In genomic region chrX:45340661-45341060, GRCm38 (mm10) we compare ENCODE assay signal across 10 mouse cellular contexts.
DNase-seq lines count a peak whose midpoint lies in the region; ATAC-seq and TF ChIP-seq lines count a peak whose summit lies in the region.
"Had no signal": no experiment of that assay in that cellular context is flagged by ENCODE, and none has a peak within 500 bp of the region (broad histone marks: within the 10 kb centered on the region; RNA-seq: fewer than 3 reads in every experiment).

No protein-coding gene starts in this region.

- no peak for TF ChIP-seq POLR2A in MEL (IDR thresholded peaks at IDR 0.05; ENCODE audit: control insufficient read depth in 1 of 2, insufficient read depth in 1 of 2, low read depth in 1 of 2, low read length in 2 of 2, poor library complexity in 1 of 2)
- TF ChIP-seq POLR2A in limb, embryonic 14.5 days (IDR thresholded peaks at IDR 0.05; ENCODE audit: borderline replicate concordance, extremely low read depth, insufficient read depth, insufficient read length): no peak

- TF ChIP-seq CTCF in left cerebral cortex, adult 2 months (IDR thresholded peaks at IDR 0.05): peak; percentile 30
- peak in 2 of 3 experiments; percentile 10 to 11; a peak in 1 of 6 replicates for TF ChIP-seq CTCF in MEL (IDR thresholded peaks at IDR 0.05 in 2 of 3, conservative IDR thresholded peaks at IDR 0.05 in 1 of 3; ENCODE audit: control insufficient read depth in 1 of 3, insufficient read depth in 1 of 3, low read depth in 2 of 3, low read length in 3 of 3, poor library complexity in 1 of 3, severe bottlenecking in 1 of 3)

- TF ChIP-seq EP300 in MEL (IDR thresholded peaks at IDR 0.05; ENCODE audit: low read depth in 1 of 2, low read length in 2 of 2): no peak

- H3K9ac ChIP-seq in MEL (ENCODE audit: control insufficient read depth, low read depth, low read length, poor library complexity, severe bottlenecking): no peak overlapping the region
- no peak overlapping the region for H3K9ac ChIP-seq in limb, embryonic 14.5 days (ENCODE audit: low read depth, low read length, severe bottlenecking)
- H3K9ac ChIP-seq: heart, embryonic 13.5 days; limb, embryonic 13.5 days had no signal

- DNase-seq in cerebellum, adult 9-10 months: peak; percentile 5
- DNase-seq in left cerebral cortex, adult 2 months (ENCODE audit: extremely low spot score in 1 of 2, low spot score in 2 of 2): no peak
- DNase-seq in left cerebral cortex, postnatal 14 days (ENCODE audit: low spot score in 2 of 2): no peak
- DNase-seq in MEL (ENCODE audit: low read depth, low spot score): peak; percentile 5
- peak; percentile 5 for DNase-seq in limb, embryonic 14.5 days (ENCODE audit: low spot score)
- DNase-seq in natural killer cell, adult 2 months (ENCODE audit: low spot score in 2 of 2): no peak
- no peak for DNase-seq in thymus, postnatal 0 days (ENCODE audit: low spot score)

- H3K27ac ChIP-seq in left cerebral cortex, adult 2 months: no peak overlapping the region
- H3K27ac ChIP-seq in MEL (ENCODE audit: control insufficient read depth, low read depth, low read length): no peak overlapping the region
- H3K27ac ChIP-seq in limb, embryonic 14.5 days (replicated peaks; ENCODE audit: low read depth, low read length): no peak overlapping the region
- H3K27ac ChIP-seq: heart, embryonic 13.5 days; limb, embryonic 13.5 days had no signal

- ATAC-seq in cerebellum, adult (ENCODE audit: insufficient number of reproducible peaks, low FRiP score, low TSS enrichment): no peak
- no peak for ATAC-seq in limb, embryonic 14.5 days (ENCODE audit: low FRiP score, low read depth)

- H3K79me2 ChIP-seq in MEL (ENCODE audit: control insufficient read depth, insufficient read depth, low read length, poor library complexity): no peaks in the 10 kb centered on the region

- H3K27me3 ChIP-seq in MEL (ENCODE audit: control insufficient read depth in 1 of 2, insufficient read depth in 2 of 2, low read length in 2 of 2): no peaks in the 10 kb centered on the region
- H3K27me3 ChIP-seq in limb, embryonic 14.5 days (ENCODE audit: control insufficient read depth, insufficient read depth, low read length): no peaks in the 10 kb centered on the region
- H3K27me3 ChIP-seq: heart, embryonic 13.5 days; limb, embryonic 13.5 days had no signal

- peak; percentile 8 for TF ChIP-seq RAD21 in MEL (IDR thresholded peaks at IDR 0.05; ENCODE audit: low read depth, low read length)

- intact Hi-C loops in left cerebral cortex, adult 2 months (cut with DNase I): no loop called here
- intact Hi-C loops in left cerebral cortex, postnatal 14 days (cut with DNase I): no loop called here

- H3K4me3 ChIP-seq in left cerebral cortex, adult 2 months: no peak overlapping the region
- H3K4me3 ChIP-seq in MEL (ENCODE audit: control insufficient read depth in 1 of 2, insufficient read depth in 1 of 2, low read depth in 2 of 2, low read length in 2 of 2): no peak overlapping the region
- H3K4me3 ChIP-seq in limb, embryonic 14.5 days (replicated peaks; ENCODE audit: low read length): no peak overlapping the region
- H3K4me3 ChIP-seq: heart, embryonic 13.5 days; limb, embryonic 13.5 days had no signal

- no peaks in the 10 kb centered on the region for H3K4me1 ChIP-seq in MEL (ENCODE audit: control insufficient read depth in 1 of 2, insufficient read depth in 2 of 2, low read length in 2 of 2)
- H3K4me1 ChIP-seq in limb, embryonic 14.5 days (ENCODE audit: control insufficient read depth, insufficient read depth, low read length): no peaks in the 10 kb centered on the region
- H3K4me1 ChIP-seq: heart, embryonic 13.5 days; limb, embryonic 13.5 days had no signal

- H3K4me2 ChIP-seq in limb, embryonic 14.5 days (replicated peaks; ENCODE audit: low read depth, low read length, severe bottlenecking): no peak overlapping the region
- H3K4me2 ChIP-seq: heart, embryonic 13.5 days; limb, embryonic 13.5 days had no signal

- no peaks in the 10 kb centered on the region for H3K36me3 ChIP-seq in MEL (ENCODE audit: control insufficient read depth in 1 of 2, insufficient read depth in 2 of 2, low read length in 2 of 2)
- H3K36me3 ChIP-seq in limb, embryonic 14.5 days (ENCODE audit: control insufficient read depth, insufficient read depth, low read length): no peaks in the 10 kb centered on the region
- H3K36me3 ChIP-seq: heart, embryonic 13.5 days; limb, embryonic 13.5 days had no signal

- H3K9me3 ChIP-seq in MEL (replicated peaks; ENCODE audit: insufficient read depth, low read length): no peaks in the 10 kb centered on the region
- H3K9me3 ChIP-seq in limb, embryonic 14.5 days (ENCODE audit: control insufficient read depth, low read length): no peaks in the 10 kb centered on the region
- H3K9me3 ChIP-seq: heart, embryonic 13.5 days; limb, embryonic 13.5 days had no signal

- WGBS in limb, embryonic 14.5 days: 50% methylated on average over 5 of the region's 5 CpGs

TF ChIP-seq in MEL, 35 proteins besides CTCF, POLR2A, EP300 and RAD21:
- peak; percentile 11; the same call in 1 of the 2 replicates for TF ChIP-seq SMC3 (IDR thresholded peaks at IDR 0.05; ENCODE audit: low read depth, low read length)
- TF ChIP-seq MXI1 (IDR thresholded peaks at IDR 0.05; ENCODE audit: low read depth, low read length): no peak
- no peak for TF ChIP-seq MEF2A (IDR thresholded peaks at IDR 0.05; ENCODE audit: extremely low read depth, insufficient replicate concordance, low read depth, low read length, poor library complexity, severe bottlenecking)
- TF ChIP-seq JUND (IDR thresholded peaks at IDR 0.05; ENCODE audit: low read depth, low read length): no peak
- no peak for TF ChIP-seq POLR2AphosphoS5 (IDR thresholded peaks at IDR 0.05; ENCODE audit: borderline replicate concordance, low read depth, low read length)
- no peak for TF ChIP-seq TBP (IDR thresholded peaks at IDR 0.05; ENCODE audit: low read depth, low read length)
TF ChIP-seq in MEL: peak in this region for 1.

Comparison
In these comparisons a context has a peak if more than half of its experiments do, and no peak if none do; other contexts are left out.
1. DNase-seq: peak in cerebellum, adult 9-10 months (single experiment), MEL (single experiment) and limb, embryonic 14.5 days (single experiment); none in left cerebral cortex, adult 2 months (0 of 2), left cerebral cortex, postnatal 14 days (0 of 2), natural killer cell, adult 2 months (0 of 2) and thymus, postnatal 0 days (single experiment).